Mouse (Mus musculus) retina, postnatal 7 days (tissue): ENCODE results near the gene A030005K14Rik.

Experiments used
- DNase-seq: peaks from one replicate; pipeline ENCODE4 v3.0.0-alpha.2; 2012; ENCODE audit warnings: low read depth, low spot score

A030005K14Rik gene

DNA sequence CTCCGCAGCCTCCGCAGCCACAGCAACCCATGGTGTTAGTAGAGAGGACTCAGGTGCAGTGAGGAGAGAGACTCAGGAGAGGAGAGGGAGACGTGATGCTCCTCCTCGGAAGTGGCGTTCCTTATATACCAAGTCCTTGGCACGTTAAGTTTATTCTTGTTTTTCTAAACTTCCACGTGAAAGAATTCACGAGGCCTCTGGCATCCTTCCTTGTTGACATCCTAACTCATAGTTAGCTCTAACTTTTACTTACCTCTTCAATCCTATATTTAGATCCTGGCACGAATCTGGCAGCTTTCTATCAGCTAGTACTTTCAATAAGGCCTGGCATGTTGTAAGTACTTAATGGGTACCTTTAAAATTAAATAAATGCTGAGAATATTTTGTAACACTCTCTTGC lies at the start of gene A030005K14Rik:
Gene A030005K14Rik, minus strand, starts transcription at position 101 of the 400 bp plus-strand sequence.
- DNase-seq, result no peak

DNA sequence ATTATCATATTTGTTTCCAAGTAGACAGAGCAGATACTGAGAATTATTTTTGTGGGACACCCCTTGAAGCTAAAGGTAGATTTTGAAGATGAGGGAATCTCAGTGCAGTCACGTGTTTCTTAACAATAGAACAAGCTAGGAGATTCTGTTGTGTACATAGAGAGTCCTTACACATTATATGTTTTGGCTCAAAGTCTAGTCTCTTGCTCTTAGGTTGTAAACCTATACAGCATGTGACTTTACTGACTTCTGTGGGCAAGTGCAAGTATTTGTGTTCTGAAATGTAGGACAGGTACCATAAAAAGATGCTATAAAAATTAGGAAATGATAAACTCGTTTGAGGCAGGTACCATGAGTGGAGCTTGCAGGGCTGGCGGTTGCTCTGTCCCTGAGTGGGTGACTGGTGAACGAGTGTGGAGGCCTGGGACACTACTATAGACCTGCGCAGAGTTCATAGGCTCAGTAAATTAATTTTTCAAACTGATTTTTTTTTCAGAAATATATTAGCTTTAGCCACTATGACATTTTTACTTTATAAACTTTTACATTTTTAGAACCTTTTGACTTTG lies 48.3 kb upstream of the A030005K14Rik start:
- DNase-seq, result no peak

DNA sequence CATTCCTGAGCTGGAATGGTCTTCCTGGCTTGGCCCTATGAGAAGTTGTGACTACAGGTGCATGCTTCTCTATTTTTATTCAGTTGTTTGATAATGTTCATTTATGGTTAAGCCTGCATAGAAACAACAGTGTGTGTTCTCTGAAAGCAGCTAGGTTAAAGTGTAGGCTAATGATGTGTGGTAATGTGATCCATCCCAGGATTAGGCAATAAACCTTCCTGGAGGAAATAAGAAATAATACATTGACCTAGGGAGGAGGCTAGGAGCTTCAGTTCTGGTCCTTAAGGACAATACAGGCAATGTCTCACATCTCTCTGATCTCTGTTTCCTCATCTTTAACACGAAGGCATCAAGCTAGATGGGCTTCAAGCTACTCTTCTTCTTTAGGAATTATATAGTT lies 46.3 kb upstream of the A030005K14Rik start:
- DNase-seq, result no peak

DNA sequence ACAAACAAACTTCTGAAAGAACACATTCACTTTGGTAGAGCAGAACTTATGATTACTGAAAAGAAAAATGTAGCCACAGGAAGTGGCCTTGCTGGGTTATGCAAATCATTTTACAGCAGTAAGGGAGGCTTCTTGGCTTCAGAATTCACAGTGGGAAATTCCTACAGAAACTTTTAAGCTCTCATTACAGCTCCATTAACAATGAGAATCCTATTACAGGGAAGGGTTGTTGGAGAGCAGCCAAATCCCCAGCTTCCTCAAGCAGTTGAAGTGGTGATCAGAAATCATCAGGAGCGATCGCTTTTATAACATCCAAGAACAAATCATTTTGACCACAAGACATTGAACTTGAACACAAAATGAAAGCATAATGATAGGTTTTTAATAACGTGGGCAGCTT lies 42.7 kb upstream of the A030005K14Rik start:
- no peak for DNase-seq

DNA sequence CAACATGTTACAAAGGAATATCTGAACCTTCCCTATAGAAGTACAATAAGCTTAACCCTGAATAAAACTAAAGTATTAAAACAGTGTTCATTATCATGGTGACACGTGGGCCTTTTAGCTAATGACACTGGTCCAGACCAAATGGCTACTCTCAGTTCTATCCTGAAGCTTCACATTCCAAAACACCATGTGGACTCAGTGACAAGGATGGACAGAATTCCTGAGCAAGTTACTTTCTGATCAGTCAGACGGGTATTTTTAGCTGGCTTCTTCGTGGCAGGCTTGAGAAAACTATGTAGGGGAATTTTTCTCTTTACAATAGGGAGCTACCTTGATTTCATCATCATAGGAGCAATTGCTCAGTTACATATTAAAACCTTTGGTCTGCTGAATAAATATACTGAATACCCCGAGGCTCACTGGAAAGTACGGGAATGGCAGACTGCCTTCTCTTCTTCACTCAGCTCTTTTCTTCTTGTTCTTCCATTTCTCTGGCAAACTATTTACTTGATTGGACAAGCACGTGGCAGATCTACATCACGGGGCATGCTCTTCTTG lies 40.5 kb upstream of the A030005K14Rik start:
- no peak for DNase-seq

DNA sequence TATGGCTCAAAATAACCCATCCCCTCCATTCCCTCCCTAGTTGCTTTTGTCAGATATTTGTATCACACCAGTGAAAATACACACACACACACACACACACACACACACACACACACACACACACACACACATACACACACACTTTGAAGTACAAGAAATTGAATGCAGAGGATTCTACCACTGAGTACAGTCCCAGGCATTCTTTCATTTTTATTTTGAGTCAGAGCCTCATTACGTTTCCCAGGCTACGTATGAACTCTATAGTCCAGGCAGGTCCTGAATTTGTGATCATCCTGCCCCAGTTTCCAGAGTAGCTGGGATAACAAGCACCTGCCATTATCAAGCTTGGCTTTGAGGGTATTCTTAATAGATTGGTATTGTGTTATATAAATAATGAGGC lies 40.0 kb upstream of the A030005K14Rik start:
- no peak for DNase-seq

DNA sequence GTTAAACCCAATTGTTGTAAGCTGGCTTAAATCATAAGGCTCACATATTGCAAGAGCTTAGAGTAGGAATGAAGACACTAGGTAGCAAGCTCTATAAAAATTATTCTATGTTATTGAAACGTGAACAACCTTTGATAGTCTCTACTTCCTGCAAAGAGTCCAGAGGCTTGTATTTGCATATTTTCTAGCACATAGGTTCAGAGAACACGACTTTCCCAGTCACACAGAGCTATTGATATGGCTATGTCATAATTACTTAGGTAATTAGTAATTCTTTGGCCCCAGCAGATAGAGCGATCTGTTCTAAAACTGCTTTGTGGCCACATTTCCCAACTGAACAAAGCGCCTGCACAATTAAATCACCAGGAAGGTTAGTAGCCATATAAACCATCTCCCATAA lies 37.8 kb upstream of the A030005K14Rik start:
- DNase-seq, result no peak

DNA sequence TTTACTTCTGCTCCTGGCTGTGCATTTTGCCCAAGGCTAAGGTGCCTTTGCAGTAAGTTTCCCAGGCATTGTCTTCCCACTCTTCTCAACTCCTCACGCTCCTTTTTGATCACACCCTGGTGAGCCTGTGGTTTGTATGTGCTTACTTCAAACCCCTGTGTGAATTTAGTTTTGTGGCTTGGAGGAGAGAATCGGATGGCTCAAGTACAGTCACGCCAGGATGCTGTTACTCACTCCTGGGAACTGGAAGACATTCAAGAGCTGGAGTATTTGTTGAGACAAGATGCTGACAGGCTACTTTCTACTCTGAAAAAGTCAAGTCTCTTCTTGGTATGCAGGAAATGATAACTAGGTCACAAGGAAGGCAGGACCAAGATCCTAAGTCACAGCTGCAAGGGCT lies 32.1 kb upstream of the A030005K14Rik start:
- DNase-seq, result no peak

DNA sequence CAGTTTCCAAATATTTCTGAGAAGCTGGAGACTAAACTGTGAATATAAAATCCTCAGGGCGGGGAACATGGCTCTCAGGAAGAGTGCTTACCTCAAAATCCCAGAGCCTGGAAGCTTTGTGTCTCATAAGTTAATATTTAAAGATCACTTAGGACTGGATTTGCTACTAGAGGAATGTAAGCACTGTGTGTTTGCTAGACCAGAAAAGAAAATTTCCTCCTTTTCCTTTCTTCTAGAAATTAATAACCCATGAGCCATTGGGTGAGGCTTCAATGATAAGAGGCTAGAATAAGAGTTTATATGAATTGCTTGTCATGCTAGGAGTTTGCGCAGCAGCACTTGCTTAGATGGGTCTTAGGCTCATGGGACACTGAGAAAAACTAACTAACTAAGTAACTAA lies 25.6 kb upstream of the A030005K14Rik start:
- no peak for DNase-seq

DNA sequence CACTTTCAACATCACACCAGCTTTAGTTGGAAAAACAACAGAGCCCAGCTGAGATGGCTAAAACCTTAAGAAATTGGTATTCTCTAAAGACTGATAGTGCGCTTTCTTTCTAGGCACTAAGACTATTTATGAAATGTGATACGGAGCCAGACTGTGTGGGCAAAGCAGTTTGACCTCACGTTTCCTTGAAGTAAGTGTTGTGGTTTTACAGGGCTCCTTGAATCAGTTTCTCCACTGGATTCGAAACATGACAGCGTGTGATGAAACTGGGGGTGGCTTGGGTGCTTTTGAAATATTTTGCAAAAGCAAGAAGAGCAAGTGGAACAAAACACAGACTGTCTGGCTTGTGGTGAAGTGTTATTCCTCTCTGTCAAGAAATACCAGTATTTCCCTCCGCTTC lies 17.8 kb upstream of the A030005K14Rik start:
- no peak for DNase-seq

DNA sequence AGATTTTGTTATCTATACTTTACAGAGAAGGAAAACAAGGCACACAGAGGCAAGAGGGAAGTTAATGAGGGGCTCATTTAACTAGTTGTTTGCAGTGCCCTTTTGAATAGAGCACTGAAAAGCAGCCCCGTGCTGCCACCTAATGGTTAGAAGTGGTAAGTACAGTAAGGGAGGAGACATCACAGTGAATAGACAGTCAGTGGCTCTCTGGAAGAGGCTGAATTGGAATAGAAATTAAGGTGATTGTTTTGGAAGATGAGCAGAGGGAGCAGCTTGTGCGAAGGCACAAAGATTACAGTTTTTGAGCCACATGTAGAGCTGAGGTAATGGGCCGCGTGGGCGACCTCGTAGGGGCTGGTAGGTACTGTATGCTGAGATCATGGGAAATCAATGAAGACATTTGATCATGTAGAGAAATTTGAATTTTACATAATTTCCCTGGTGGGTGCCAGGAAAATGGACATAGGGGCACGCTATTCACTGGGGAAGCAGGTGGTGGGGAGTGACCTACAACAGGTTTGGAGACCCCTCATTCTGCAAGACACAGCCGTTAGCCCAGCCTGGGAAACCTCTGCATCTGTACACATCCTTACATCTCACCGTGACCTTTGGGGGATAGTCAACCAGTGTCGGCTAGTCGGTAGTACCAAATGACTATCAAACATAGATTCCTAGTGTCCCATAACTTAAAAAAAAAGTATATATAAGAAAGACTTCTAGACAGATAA lies 17.2 kb upstream of the A030005K14Rik start:
- DNase-seq, result peak; percentile 42

DNA sequence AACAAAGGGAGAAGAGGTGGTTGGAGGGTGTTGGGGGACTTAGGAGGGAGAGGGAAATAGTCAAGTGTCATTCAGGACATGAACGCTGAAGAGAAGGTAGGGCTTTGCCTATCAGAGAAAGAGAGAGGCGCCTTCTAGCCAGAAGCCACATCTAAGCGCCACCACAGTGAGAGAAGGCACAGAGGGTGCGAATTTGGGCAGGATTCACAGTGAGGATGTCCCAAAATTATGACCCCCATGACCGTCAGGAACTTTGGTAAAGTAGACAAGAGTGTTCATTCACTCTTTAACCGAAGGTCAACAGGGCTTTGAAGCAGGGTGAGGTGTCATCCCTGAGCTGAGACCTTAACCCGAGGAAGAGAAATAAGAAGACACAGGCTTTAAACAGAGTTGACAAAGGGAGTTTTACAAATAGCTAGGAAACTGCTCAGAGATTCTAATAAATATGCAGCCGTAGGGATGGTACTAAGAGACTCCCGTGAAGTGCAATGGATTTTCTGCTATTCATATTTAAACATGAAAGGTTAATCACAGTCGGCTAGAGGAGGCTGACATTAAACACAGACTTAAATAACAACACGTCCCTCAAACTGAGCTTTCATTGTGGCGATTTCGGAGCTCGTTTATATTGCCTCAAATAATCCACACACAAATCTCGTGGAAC lies 16.5 kb upstream of the A030005K14Rik start:
- no peak for DNase-seq

DNA sequence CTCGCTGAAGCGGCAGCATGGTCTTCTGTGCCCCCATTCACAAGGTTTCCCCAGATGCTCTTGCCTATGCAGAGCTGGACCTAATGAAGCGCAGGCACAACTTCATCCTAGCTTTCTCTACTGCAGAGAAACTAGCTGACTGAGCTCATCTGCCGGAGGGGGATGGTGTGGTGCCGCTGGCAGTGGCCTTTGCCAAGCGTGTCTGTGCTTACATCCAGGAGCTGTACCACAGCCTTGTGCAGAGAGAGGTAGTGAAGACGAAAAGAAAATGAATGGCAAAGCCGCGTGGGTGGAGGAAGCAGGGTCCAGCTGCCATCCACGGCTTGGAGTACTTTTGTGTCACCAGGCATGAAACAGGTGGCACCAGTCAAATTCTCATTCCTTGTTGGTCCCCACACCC lies 8.0 kb upstream of the A030005K14Rik start:
- DNase-seq, result no peak

DNA sequence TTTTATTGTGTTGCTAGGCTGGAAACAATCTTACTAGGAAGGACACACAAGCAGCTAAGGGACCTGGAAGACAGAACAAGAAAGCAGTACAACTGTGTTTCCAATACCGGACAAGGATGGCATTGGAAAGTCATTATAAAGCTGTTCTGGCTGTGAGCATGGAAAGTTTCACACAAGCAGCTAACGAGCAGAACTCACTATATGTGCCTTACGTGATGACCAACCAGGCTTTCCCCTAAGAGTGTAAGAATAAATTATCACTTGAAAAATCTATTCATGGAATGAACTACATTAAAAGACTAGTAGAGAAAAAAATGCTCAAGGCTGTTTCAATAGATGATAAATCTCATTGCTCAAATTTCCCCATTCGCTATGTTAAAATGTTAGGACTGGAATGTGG lies 7.4 kb upstream of the A030005K14Rik start:
- no peak for DNase-seq

DNA sequence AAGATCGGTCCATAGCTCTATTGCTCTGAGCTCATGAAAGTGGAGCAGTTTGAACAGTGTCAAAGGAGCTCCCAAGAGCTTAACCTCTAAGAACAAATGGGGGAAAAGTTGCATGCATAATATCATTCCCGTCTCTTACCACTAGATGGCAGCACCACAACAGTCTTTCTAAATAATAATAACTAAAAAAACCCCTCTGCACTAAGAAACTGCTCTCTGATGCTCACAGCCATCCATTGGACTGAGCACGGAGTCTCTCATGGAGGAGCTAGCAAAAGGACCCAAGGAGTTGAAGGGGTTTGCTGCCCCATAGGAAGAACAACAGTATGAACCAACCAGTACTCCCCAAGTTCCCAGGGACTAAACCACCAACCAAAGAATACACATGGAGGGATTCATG lies 5.7 kb upstream of the A030005K14Rik start:
- DNase-seq, result peak; percentile 24

DNA sequence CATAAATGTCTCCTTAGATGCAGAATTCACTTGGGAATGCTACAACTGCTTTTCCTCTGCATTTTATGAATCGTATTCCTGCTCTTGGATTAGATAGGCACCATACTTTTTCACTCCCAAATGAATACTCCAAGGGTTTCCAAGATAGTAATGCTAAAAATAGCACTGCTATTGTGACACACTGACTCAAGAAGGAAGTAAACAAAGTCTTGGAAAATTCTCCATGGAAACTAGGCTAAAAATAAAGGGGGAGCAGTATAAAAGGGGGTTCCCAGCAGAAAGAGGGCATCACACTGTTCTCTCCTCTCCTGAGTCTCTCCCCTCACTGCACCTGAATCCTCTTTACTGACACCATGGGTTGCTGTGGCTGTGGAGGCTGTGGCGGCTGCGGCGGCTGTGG lies 1.5 kb upstream of the A030005K14Rik start, which contains the start of gene Krtap28-13:
Gene Krtap28-13, plus strand, starts transcription at position 288 of the 400 bp plus-strand sequence.
- no peak for DNase-seq

DNA sequence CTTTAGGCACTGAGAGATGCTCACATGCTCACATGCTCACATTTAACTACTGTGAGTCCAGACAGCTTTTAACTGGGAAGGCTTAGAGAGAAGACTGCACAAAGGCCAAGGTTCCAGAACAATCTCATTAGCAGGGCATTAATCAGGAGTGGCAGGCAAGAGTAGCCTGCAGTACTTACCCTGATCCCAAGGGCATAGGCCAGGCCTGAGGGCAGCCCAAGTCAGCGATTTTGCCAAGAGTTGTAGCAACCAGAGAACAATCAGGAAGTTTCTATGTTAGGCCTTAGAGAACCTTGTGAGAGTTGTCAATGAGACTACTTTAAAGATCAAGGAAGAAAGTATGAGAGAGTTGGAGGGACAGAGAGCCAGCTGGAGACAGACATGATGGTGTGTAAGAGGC lies 697 bp downstream of the A030005K14Rik start:
- no peak for DNase-seq

DNA sequence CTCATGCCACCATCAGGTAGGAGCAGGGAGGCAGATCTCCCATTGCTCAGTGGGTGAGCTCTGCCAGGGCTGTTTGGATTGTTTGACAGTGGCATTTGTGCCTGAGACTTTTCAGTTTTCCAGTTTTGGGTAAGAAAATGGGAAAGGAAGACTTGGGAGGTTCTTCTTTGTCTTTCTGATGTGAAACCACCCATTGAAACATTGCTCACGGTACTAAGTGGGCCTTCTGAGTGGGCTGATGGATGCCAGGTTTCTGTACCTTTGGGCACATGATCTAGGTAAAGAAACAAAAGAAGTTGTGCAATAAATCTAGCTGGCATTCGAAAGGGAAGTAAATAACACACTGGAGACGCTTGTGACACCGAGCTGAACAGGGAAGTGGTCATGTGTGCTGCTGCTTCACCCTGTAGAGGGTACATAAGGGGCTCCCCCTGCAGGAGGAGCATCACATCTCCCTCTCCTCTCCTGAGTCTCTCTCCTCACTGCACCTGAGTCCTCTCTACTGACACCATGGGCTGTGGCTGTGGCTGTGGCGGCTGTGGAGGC lies 14.2 kb downstream of the A030005K14Rik start, which contains the start of gene Gm47969:
Gene Gm47969, plus strand, starts transcription at position 51 of the 546 bp plus-strand sequence.
- DNase-seq, result no peak

DNA sequence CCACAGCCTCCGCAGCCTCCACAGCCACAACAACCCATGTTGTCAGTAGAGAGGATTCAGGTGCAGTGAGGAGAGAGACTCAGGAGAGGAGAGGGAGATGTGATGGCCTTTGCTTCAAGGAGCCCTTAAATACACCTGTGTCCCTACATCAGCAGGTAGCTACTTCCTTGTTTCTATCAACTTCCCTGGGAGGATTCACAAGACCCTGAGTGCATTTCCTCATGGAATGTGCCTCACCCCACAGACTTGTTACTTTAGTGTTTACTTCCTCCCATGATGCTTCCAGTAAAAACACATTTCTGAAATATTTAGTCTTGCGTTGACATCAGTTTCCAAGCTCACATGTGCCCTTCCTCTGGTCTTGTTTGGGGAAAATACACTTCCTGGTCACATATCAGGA lies 16.8 kb downstream of the A030005K14Rik start, which contains the start of gene Krtap28-10:
Gene Krtap28-10, minus strand, starts transcription at position 101 of the 400 bp plus-strand sequence.
- no peak for DNase-seq

DNA sequence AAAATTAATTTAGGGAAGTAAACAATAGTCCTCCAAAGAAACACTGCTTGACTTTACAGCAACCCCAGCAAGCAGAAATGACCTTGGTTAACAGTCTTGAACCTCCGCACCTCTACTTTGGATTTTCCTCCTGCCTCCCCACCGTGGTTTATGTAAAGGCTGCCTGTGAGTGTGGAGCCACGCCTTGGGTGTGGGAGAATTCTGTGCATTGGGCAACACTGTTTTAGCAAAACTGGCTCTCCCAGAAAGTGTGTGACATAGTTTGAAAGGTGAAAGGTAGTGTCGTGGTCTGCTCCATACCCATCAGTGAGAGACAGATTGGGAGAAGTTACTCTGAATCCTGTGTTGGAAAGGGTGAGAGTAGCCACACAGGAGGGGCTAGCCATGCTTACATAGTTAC lies 20.1 kb downstream of the A030005K14Rik start:
- DNase-seq, result no peak

DNA sequence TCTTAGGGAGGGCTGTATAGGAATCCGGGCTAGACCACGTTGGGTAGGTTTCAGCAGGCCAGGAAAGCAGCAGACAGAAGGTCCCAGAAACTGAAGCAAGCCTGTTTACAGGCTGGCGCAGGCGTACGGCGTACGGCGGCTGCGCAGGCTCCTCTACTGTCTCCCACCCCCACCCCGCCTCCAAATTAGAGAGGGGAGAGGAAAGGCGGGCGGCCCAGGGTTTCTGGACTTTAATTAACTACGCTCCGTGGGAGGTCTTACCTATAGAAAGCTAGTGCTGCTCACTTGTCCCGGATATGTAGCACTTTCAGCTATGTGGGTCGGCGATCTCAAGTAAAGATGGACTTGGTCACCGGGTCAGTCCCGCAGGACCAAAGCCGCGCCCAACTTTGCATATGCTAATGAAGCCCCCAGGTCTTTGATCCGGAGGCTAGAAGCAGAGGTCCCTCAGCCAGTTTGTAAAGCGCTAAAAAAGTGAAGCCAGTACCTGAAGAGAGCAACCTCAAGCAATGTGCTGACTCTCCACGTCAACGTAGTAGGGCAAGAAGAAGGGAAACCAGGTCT lies 21.0 kb downstream of the A030005K14Rik start, which contains the start of gene Slc19a3:
Gene Slc19a3, minus strand, starts transcription at position 340 of the 564 bp plus-strand sequence.
- DNase-seq, result no peak
